Mouse (Mus musculus) embryonic facial prominence, embryonic 12.5 days (tissue): Measurements from ENCODE around the gene Prok2. TPM values are rescaled to one million over a fixed set of nuclear protein-coding genes. Genes with fewer than 3 reads are reported as not detected.
A peak's percentile ranks its signal among the peaks of the same experiment; 100 is the strongest.

Source experiments
- ATAC-seq: fragments of 200-750 bp; cut with Nextera tagmentation; 2 replicates; pipeline ENCODE4 v1.8.0; 2017; ENCODE audit not compliant: insufficient number of reproducible peaks, insufficient read depth, low FRiP score, low TSS enrichment
- H3K27ac ChIP-seq: fragments of 300-500 bp; sonication (generic); 2 replicates; pipeline ENCODE4 v1.5.1; 2016; ENCODE audit warnings: mild to moderate bottlenecking
- H3K27me3 ChIP-seq: fragments of 300-500 bp; sonication (generic); 2 replicates; pipeline ENCODE4 v1.6.1; 2016; ENCODE audit warnings: mild to moderate bottlenecking, moderate library complexity
- H3K36me3 ChIP-seq: fragments of 300-500 bp; sonication (generic); 2 replicates; pipeline ENCODE4 v1.6.1; 2016; ENCODE audit warnings: mild to moderate bottlenecking
- H3K4me1 ChIP-seq: fragments of 300-500 bp; sonication (generic); 2 replicates; pipeline ENCODE4 v1.6.1; 2016
- H3K4me2 ChIP-seq: fragments of 300-500 bp; sonication (generic); replicated peaks from 2 replicates; pipeline ENCODE4 v1.6.1; 2016; ENCODE audit warnings: mild to moderate bottlenecking, moderate library complexity
- H3K4me3 ChIP-seq: fragments of 300-500 bp; sonication (generic); 2 replicates; pipeline ENCODE4 v1.5.1; 2016; ENCODE audit warnings: mild to moderate bottlenecking
- H3K9ac ChIP-seq: fragments of 300-500 bp; sonication (generic); 2 replicates; pipeline ENCODE4 v1.6.1; 2016; ENCODE audit warnings: mild to moderate bottlenecking, moderate library complexity
- H3K9me3 ChIP-seq: fragments of 300-500 bp; sonication (generic); 2 replicates; pipeline ENCODE4 v1.6.1; 2016; ENCODE audit warnings: mild to moderate bottlenecking, moderate library complexity
- WGBS: fragments of 180-500 bp; shearing (Covaris S2); methylation state at CpG from one replicate; pipeline ENCODE4 v1.1.7; 2016; 5-methylcytosine and 5-hydroxymethylcytosine counted together
- polyA plus RNA-seq: library from polyadenylated mRNA; unstranded; fragments of >200 nt; fragmentation: Nextera tagmentation; extraction: Ambion mirVana; gene quantifications from 2 replicates; pipeline ENCODE4 v1.2.1, GENCODE M21; 2016

The Prok2 gene
- 0.40 and 1.6 TPM in 2 replicates for polyA plus RNA-seq

DNA sequence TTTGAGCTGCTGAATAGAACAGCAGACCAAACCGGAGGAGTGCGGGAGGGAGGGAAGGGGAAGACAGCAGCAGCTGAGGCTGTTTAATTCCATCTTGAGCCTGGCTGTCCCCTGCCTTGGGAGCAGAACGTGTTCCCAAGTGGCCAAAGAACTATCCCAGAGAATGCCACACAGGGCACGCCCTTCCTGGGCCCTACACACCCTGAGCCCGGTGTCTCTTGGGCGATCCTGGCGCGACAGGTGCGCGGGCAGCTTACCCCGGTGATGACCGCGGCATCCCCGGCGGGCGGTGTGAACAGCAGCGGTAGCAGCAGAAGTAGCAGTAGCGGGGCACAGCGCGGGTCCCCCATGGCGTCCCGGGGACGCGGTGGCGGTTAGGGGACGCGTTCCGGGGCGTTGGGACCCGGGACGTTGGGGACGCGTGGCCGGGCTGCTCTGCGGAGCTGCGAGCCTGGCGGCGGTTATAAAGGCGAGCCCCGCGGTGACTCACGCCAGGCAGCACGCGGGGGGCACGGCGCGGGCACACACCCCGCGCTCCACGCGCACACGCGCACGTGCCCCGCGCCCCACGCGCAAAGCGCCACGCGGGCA, at the start of gene Prok2:
TSS of gene Prok2 (minus strand) at position 422 of the 591 bp plus-strand sequence.
- Histone ChIP-seq H3K9me3 (no peaks in the 10 kb centered on the region), H3K36me3 (no peaks in the 10 kb centered on the region), H3K4me2 (peak within 1 kb of the TSS; percentile 96), H3K9ac (peak within 1 kb of the TSS; percentile 55), H3K4me3 (peak within 1 kb of the TSS; percentile 47), H3K4me1 (peaks cover 15% of the 10 kb centered on the region; the same call in 1 of the 2 replicates), H3K27me3 (peaks cover 42% of the 10 kb centered on the region), H3K27ac (no peak within 1 kb of the TSS)
- under 1% methylated on average over 61 of the region's 61 CpGs for WGBS
- ATAC-seq: no peak

DNA sequence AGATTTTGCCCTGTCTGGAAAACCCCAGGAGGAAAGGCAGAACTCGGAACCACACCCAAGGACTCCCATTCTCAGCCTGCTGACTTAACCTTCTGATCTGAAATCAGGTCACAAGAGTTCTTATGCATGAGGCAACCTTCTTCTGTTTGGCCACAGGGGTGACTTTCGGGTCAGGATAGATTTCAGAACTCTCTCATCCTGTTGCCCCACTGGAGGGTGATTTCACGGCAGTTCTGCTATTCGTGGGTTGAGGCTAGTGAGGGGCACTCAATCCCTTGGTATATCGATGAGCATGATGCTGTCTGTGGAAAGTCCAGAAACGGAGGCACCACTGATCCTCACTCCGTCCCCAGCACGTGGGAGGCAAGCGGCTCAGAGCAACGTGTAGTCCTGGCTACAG, 48.5 kb upstream of the Prok2 start:
- H3K4me2 ChIP-seq: no peak overlapping the region
- no peaks in the 10 kb centered on the region for H3K9me3 ChIP-seq
- no peak for ATAC-seq
- WGBS: 84% methylated on average over 10 of the region's 10 CpGs
- H3K4me3 ChIP-seq: no peak overlapping the region
- no peaks in the 10 kb centered on the region for H3K4me1 ChIP-seq
- no peak overlapping the region for H3K9ac ChIP-seq
- H3K27ac ChIP-seq: no peak overlapping the region
- 0 out of 2 replicates have a peak, but pooled peaks cover 3% of the 10 kb centered on the region for H3K27me3 ChIP-seq
- no peaks in the 10 kb centered on the region for H3K36me3 ChIP-seq

DNA sequence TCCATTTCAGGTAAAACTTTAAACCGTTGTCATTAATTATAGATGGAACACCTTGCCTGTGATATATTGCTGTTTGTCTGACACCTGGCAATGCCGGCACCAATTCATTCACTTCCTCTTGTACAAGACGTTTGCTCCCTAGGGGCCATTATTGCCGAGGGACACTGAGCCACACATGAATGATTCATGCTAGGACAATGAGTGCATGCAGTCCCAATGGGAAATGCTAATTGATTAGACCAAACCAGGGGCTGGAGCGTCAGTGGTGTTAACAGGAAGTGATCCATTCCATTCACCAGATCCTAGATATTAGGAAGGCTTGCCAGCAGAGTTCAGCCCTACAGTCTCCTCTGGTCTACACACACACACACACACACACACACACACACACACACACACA, 42.3 kb upstream of the Prok2 start:
- no peak overlapping the region for H3K9ac ChIP-seq
- no peak overlapping the region for H3K4me3 ChIP-seq
- no peaks in the 10 kb centered on the region for H3K36me3 ChIP-seq
- H3K27me3 ChIP-seq: no peaks in the 10 kb centered on the region
- H3K27ac ChIP-seq: no peak overlapping the region
- H3K4me2 ChIP-seq: no peak overlapping the region
- ATAC-seq: no peak
- no peaks in the 10 kb centered on the region for H3K9me3 ChIP-seq
- H3K4me1 ChIP-seq: no peaks in the 10 kb centered on the region
- WGBS: 48% methylated on average over 5 of the region's 5 CpGs

DNA sequence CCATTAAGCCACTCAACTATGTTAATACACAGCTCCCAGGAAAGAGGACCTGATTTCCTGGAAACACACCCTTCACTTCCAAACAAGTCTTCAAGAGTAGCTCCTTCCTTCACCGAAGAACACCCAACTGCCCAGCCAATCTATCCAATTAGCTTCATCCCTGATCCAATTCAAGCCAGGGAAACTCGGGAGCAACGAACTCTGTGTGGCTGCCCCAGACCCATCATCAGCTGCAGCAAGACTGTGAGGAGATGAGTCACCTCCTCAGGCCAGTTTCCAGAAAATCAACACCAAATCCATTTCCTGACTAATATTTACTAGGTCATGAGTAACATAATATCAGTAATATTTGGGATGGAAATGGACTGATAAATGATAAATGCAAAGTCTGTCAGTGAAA, 38.7 kb upstream of the Prok2 start:
- Histone ChIP-seq H3K9me3 (no peaks in the 10 kb centered on the region), H3K4me2 (no peak overlapping the region), H3K4me1 (no peaks in the 10 kb centered on the region), H3K27me3 (no peaks in the 10 kb centered on the region), H3K9ac (no peak overlapping the region), H3K27ac (no peak overlapping the region), H3K4me3 (no peak overlapping the region), H3K36me3 (no peaks in the 10 kb centered on the region)
- ATAC-seq: no peak
- 78% methylated on average over 3 of the region's 3 CpGs for WGBS

DNA sequence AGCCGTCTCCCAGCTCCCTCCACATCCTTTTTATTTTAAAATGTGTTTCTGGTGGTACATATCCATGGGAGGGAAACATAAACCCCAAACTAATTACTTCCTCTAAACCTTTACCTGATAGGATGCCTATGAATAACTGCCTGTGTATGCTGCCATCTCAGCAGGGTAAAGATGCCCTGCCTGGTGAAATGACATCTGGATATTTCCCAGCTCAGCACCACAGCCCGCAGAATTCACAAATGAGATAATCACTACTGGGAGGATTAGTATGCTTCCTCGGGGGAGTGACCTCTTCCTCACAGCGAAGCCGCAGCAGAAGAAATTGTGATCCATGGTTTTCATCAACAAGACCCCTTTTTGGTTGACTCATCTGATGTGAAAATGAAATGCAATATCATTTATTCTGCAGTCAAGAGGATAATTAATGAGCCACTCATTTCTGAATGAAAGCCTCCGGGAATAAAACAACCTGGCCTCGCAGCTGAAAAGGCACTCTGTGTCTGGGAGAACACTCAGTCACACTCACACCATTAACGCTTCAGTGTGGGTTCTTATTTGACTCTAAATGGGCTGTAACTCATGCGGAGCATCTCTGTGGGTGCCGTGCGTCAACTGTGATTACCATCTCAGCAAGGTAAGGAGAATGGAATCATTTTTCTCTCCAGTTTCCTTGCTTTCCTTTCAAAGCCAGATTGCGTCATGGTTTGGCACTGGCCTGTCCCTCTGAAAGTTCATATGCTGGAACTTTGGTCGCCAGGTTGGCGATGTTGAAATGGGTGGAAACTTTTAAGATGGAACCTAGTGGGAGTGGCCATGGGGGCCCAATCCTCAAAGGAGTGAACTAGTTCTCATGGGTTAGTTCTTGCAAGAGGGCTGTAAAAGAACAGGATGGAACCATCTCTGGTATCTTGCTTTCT, 36.1 kb upstream of the Prok2 start:
- WGBS: 65% methylated on average over 14 of the region's 14 CpGs
- no peak for ATAC-seq
- no peaks in the 10 kb centered on the region for H3K4me1 ChIP-seq

DNA sequence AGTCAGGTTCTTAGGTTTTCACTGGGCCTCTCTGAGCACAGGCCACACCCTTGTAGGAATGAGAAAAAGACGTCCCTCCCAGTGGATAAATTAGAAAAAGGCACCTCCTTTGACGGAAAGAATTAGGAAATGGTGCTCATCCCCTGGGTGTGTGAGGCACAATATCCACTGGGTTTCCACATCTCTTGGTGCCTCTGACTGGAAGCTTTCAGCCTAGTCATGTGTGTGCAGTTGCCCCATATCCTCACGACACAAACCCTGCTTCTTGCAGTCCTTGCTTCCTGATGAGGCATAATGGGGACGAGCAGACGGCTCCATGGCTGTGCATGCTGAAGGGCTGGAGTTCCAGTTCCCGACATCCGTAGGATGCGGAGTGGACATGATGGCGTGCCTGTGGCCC, 29.9 kb upstream of the Prok2 start:
- Histone ChIP-seq H3K9ac (no peak overlapping the region), H3K27ac (no peak overlapping the region), H3K4me1 (no peaks in the 10 kb centered on the region), H3K4me3 (no peak overlapping the region), H3K36me3 (no peaks in the 10 kb centered on the region), H3K4me2 (no peak overlapping the region), H3K27me3 (no peaks in the 10 kb centered on the region), H3K9me3 (no peaks in the 10 kb centered on the region)
- WGBS: 75% methylated on average over 9 of the region's 9 CpGs
- no peak for ATAC-seq

More for the DNA sequence above, 36.1 kb upstream of the Prok2 start:
- no peak overlapping the region for H3K9ac ChIP-seq
- H3K4me3 ChIP-seq: no peak overlapping the region
- H3K36me3 ChIP-seq: no peaks in the 10 kb centered on the region
- no peak overlapping the region for H3K4me2 ChIP-seq
- no peaks in the 10 kb centered on the region for H3K27me3 ChIP-seq
- no peaks in the 10 kb centered on the region for H3K9me3 ChIP-seq
- H3K27ac ChIP-seq: no peak overlapping the region

DNA sequence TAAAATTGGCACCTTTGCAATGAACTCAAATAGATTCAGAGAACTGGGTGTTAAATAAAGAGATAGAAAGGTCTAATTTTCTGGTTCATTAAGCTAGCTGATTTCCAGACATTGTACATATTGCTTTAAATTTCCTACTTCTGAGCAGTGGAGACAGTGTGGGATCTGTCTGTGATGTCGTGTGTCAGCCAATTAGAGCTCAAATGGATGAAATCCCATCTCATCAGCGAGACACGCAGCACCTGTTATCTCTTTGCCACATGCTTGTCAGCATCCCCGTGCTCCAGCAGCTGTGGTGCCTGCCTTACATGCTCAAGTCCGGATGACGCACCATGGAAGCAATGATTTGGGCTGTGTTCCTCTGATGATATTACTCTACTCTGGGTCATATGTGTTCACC, 25.1 kb upstream of the Prok2 start:
- no peak for ATAC-seq
- Histone ChIP-seq H3K9ac (no peak overlapping the region), H3K36me3 (no peaks in the 10 kb centered on the region), H3K9me3 (no peaks in the 10 kb centered on the region), H3K27me3 (no peaks in the 10 kb centered on the region; the same call in 1 of the 2 replicates), H3K4me3 (no peak overlapping the region), H3K4me2 (no peak overlapping the region), H3K4me1 (no peaks in the 10 kb centered on the region), H3K27ac (no peak overlapping the region)
- WGBS: 75% methylated on average over 6 of the region's 6 CpGs

DNA sequence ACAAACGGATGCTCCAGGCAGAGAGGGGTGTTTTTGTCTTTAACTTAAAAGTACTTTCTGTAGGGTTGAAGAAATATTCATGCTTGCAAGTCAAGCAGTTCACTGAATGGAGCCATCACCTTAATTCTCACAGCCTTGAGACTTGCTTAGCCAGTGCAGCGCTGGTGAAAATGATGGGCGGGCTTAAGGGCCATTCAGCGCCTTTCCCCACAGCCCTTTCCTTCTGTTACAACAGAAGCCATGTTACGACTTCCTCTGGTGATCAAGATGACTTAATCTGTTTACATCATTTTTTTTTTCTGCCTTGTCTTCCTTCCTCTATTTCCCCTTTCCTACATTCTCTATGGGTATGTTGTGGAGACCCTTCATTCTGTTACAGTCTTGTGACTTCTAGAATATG, 20.1 kb upstream of the Prok2 start:
- WGBS: 83% methylated on average over 5 of the region's 5 CpGs
- H3K36me3 ChIP-seq: no peaks in the 10 kb centered on the region

DNA sequence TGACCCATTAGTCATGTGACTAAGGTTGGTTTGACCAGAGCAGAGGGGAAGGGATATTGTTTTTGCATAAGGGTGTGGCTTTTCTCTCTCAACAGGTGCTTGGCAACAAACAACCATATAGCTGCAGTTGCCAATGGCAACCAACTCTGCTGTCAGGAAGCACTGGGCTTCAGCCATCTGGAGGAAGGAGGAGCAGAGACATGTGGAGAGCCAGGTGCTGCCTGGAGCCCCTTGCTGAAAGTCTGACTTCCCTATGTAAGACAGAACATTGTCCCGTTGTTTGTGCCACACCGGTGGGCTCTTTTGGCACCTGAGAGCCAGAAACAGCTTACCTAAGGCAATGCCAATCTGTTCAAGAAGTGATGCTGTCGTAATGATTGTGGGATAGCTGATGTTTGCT, 16.7 kb upstream of the Prok2 start:
- no peak overlapping the region for H3K4me3 ChIP-seq
- no peak overlapping the region for H3K27ac ChIP-seq
- WGBS: 78% methylated on average over 3 of the region's 3 CpGs
- no peaks in the 10 kb centered on the region for H3K4me1 ChIP-seq
- H3K36me3 ChIP-seq: no peaks in the 10 kb centered on the region
- no peaks in the 10 kb centered on the region for H3K27me3 ChIP-seq
- no peak overlapping the region for H3K9ac ChIP-seq
- H3K4me2 ChIP-seq: no peak overlapping the region
- ATAC-seq: no peak
- no peaks in the 10 kb centered on the region for H3K9me3 ChIP-seq

More for the DNA sequence above, 20.1 kb upstream of the Prok2 start:
- no peaks in the 10 kb centered on the region for H3K4me1 ChIP-seq
- H3K27me3 ChIP-seq: no peaks in the 10 kb centered on the region; the same call in 1 of the 2 replicates
- no peak overlapping the region for H3K27ac ChIP-seq
- no peak overlapping the region for H3K4me2 ChIP-seq
- no peak overlapping the region for H3K4me3 ChIP-seq
- no peak overlapping the region for H3K9ac ChIP-seq
- H3K9me3 ChIP-seq: no peaks in the 10 kb centered on the region
- no peak for ATAC-seq

DNA sequence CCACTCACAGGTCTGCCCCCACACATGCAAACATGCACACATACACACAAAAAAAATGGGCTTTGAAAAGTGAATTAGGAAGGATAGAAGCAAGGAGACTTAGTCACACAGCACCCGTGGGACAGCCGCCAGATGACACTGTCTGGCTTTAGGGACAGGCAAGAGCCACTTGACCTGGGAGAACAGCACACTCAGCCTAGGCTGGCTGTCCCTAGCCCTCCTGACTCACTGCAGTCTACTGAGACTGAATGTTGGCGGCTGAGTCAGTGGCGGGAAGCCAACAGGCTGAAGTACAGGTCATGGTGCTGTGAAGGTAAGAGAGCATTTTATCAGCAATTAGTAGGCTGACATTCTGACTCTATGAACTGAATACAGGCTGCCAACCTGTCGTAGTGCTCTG, 8.5 kb upstream of the Prok2 start:
- Histone ChIP-seq H3K4me3 (no peak overlapping the region), H3K27me3 (0 out of 2 replicates have a peak, but pooled peaks cover 3% of the 10 kb centered on the region), H3K4me1 (no peaks in the 10 kb centered on the region), H3K4me2 (no peak overlapping the region), H3K9ac (no peak overlapping the region), H3K9me3 (no peaks in the 10 kb centered on the region), H3K36me3 (no peaks in the 10 kb centered on the region), H3K27ac (no peak overlapping the region)
- ATAC-seq: no peak
- WGBS: 79% methylated on average over 5 of the region's 5 CpGs

DNA sequence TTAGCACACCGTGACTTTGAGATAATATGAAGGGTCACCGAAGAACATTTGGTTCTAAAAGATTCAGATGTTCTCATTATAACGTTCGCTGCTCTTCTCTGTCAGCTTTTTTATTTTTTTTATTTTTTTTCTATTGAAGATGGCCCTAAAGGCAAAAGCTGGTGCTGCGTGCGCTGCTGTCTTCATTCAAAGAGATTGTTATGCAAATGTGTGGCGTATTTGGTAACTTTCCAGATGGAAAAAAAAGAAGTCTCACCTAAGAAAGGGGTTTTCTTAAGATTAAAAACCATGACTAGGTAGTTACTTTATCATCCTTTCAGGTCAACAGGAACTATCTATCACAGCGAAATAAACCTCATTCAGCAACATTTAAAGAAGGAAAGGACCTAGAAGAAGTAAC, 6.5 kb upstream of the Prok2 start:
- H3K4me3 ChIP-seq: no peak overlapping the region
- H3K27ac ChIP-seq: no peak overlapping the region
- H3K4me1 ChIP-seq: no peaks in the 10 kb centered on the region
- no peak for ATAC-seq
- no peak overlapping the region for H3K9ac ChIP-seq
- H3K27me3 ChIP-seq: peaks cover 15% of the 10 kb centered on the region
- 83% methylated on average over 8 of the region's 8 CpGs for WGBS
- H3K36me3 ChIP-seq: no peaks in the 10 kb centered on the region
- no peaks in the 10 kb centered on the region for H3K9me3 ChIP-seq
- no peak overlapping the region for H3K4me2 ChIP-seq

DNA sequence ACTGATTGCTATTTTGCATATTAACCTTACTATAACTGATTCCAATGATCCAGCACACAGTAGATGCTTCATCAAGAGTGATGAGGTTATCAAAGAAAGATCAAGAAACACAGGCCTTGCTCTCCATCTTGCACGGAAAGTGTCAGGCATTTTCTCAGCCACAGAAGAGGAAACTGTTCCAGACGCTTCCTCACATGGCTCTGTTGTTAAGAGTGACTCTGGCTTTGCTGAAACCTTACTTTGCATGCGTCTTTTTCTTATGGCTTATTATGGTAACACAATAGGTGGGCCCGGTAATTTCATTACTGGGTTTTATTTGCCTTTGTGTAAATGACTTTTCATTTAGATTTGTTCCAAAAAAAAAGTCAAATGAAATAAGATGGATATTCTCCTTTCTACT, 5.7 kb upstream of the Prok2 start:
- H3K36me3 ChIP-seq: no peaks in the 10 kb centered on the region
- 82% methylated on average over 4 of the region's 4 CpGs for WGBS
- H3K9me3 ChIP-seq: no peaks in the 10 kb centered on the region
- H3K9ac ChIP-seq: no peak overlapping the region
- H3K4me2 ChIP-seq: no peak overlapping the region
- peaks cover 23% of the 10 kb centered on the region for H3K27me3 ChIP-seq
- peaks cover 4% of the 10 kb centered on the region; the same call in 1 of the 2 replicates for H3K4me1 ChIP-seq
- ATAC-seq: no peak
- H3K4me3 ChIP-seq: no peak overlapping the region
- H3K27ac ChIP-seq: no peak overlapping the region
